13 mouse cellular contexts compared by ENCODE assay signal in the genomic region with DNA sequence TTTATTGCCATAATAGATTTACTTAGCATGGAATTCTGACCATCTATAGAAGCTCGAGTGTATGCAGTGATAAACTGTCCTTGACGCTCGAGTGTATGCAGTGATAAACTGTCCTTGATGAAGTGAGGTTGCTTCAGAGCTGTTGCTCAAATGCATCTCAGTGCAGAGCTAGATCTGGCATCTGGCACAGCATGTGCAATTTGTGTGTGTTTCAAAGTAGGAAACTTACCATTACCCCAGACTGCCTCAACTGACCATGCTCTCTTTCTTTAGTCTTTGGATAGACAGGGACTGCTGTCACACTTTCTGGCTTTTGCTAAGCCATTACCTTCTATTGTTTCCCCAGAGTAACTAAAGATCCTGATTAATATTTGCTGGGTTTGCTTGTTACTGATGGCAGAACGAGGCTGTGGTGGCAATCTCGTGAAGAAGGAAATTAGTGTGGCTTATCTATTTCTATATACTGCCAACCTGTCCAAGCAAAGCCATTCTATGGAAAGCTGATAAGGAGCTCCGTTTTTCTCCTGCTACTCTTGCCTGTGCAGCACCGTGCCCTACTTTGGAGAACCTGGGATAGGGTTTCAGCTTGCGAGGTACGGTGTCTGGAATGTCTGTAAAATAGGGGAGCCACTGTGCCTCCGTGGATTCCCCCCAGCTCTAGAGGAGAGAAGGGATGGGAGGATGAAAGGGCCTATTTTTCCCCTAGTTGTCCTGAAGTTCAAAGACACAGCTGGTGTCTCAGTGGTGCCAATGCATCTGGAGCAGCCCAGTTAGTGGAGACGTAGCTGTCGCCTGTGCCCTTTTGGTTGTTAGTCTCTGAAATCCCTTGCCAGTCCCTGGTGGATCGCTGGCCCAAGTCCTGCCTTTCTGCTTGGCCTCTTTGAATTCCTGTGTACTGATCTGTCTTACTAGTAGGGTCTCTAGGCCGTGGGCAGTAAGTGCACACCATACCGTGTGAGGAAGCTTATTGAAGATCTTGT. TPM values are rescaled to one million over a fixed set of nuclear protein-coding genes. Genes with fewer than 3 reads are reported as not detected.
DNase-seq lines count a peak whose midpoint lies in the region; ATAC-seq and TF ChIP-seq lines count a peak whose summit lies in the region.
"Had no signal": no experiment of that assay in that cellular context is flagged by ENCODE, and none has a peak within 500 bp of the region (broad histone marks: within the 10 kb centered on the region; RNA-seq: fewer than 3 reads in every experiment).

No protein-coding gene starts in this region.

- no peak overlapping the region for H3K9ac ChIP-seq in heart, embryonic 12.5 days
- H3K9ac ChIP-seq in liver, embryonic 15.5 days: no peak overlapping the region
- no peak overlapping the region for H3K9ac ChIP-seq in liver, embryonic 12.5 days
- H3K9ac ChIP-seq in MEL (ENCODE audit: control insufficient read depth, low read depth, low read length, poor library complexity, severe bottlenecking): no peak overlapping the region
- H3K9ac ChIP-seq: embryonic facial prominence, embryonic 15.5 days; limb, embryonic 15.5 days had no signal

- peak; percentile 50 to 57; a peak in 1 of 4 replicates for TF ChIP-seq EP300 in MEL (IDR thresholded peaks at IDR 0.05; ENCODE audit: low read depth in 1 of 2, low read length in 2 of 2)

- no peaks in the 10 kb centered on the region; the same call in 1 of the 2 replicates for H3K79me2 ChIP-seq in MEL (ENCODE audit: control insufficient read depth, insufficient read depth, low read length, poor library complexity)

- H3K4me2 ChIP-seq in heart, embryonic 12.5 days: no peak overlapping the region
- no peak overlapping the region for H3K4me2 ChIP-seq in liver, embryonic 15.5 days
- H3K4me2 ChIP-seq in liver, embryonic 12.5 days: no peak overlapping the region
- H3K4me2 ChIP-seq: embryonic facial prominence, embryonic 15.5 days; limb, embryonic 15.5 days had no signal

- no peaks in the 10 kb centered on the region for H3K27me3 ChIP-seq in heart, embryonic 12.5 days (replicated peaks)
- H3K27me3 ChIP-seq in liver, embryonic 15.5 days: no peaks in the 10 kb centered on the region
- no peaks in the 10 kb centered on the region for H3K27me3 ChIP-seq in liver, embryonic 12.5 days (replicated peaks)
- H3K27me3 ChIP-seq in MEL (ENCODE audit: control insufficient read depth in 1 of 2, insufficient read depth in 2 of 2, low read length in 2 of 2): no peaks in the 10 kb centered on the region
- H3K27me3 ChIP-seq: embryonic facial prominence, embryonic 15.5 days; limb, embryonic 15.5 days had no signal

- H3K9me3 ChIP-seq in heart, embryonic 12.5 days (replicated peaks): no peaks in the 10 kb centered on the region
- no peaks in the 10 kb centered on the region for H3K9me3 ChIP-seq in liver, embryonic 15.5 days (replicated peaks)
- no peaks in the 10 kb centered on the region for H3K9me3 ChIP-seq in liver, embryonic 12.5 days (replicated peaks)
- H3K9me3 ChIP-seq in MEL (replicated peaks; ENCODE audit: insufficient read depth, low read length): no peaks in the 10 kb centered on the region
- H3K9me3 ChIP-seq: embryonic facial prominence, embryonic 15.5 days; limb, embryonic 15.5 days had no signal

- no peak for ATAC-seq in heart, embryonic 12.5 days (ENCODE audit: insufficient number of reproducible peaks, low FRiP score)
- no peak for ATAC-seq in liver, embryonic 15.5 days (ENCODE audit: insufficient read depth)
- ATAC-seq in liver, embryonic 12.5 days: no peak
- peak; percentile 39; the same call in 1 of the 2 replicates for ATAC-seq in megakaryocyte-erythroid progenitor cell, adult 5-6 weeks (replicated peaks; ENCODE audit: low FRiP score, low TSS enrichment, poor library complexity, severe bottlenecking)
- ATAC-seq: forebrain, embryonic 14.5 days had no signal

- TF ChIP-seq RAD21 in MEL (IDR thresholded peaks at IDR 0.05; ENCODE audit: low read depth, low read length): no peak

- no peak overlapping the region for H3K4me3 ChIP-seq in heart, embryonic 12.5 days
- H3K4me3 ChIP-seq in liver, embryonic 15.5 days (replicated peaks): no peak overlapping the region
- H3K4me3 ChIP-seq in liver, embryonic 12.5 days: no peak overlapping the region
- no peak overlapping the region for H3K4me3 ChIP-seq in MEL (ENCODE audit: control insufficient read depth in 1 of 2, insufficient read depth in 1 of 2, low read depth in 2 of 2, low read length in 2 of 2)
- H3K4me3 ChIP-seq: embryonic facial prominence, embryonic 15.5 days; limb, embryonic 15.5 days had no signal

- 48% methylated on average over 15 of the region's 15 CpGs for WGBS in heart, embryonic 12.5 days
- 43% methylated on average over 15 of the region's 15 CpGs for WGBS in liver, embryonic 15.5 days (ENCODE audit: insufficient replicate concordance)
- 51% methylated on average over 15 of the region's 15 CpGs for WGBS in liver, embryonic 12.5 days (ENCODE audit: insufficient replicate concordance)

- DNase-seq in heart, adult 11 months: peak; percentile 70
- DNase-seq in MEL (ENCODE audit: low read depth, low spot score) (peak; percentile 22), adipocyte (ENCODE audit: low spot score) (no peak)
- no peak for DNase-seq in neural tube, embryonic 10.5 days (ENCODE audit: extremely low spot score, low spot score)
- DNase-seq: adrenal gland, postnatal 10 days; cerebellum, postnatal 36 days had no signal

- H3K27ac ChIP-seq in heart, embryonic 12.5 days (ENCODE audit: poor library complexity, severe bottlenecking): no peak overlapping the region
- H3K27ac ChIP-seq in liver, embryonic 15.5 days (replicated peaks): 0 out of 2 replicates have a peak overlapping the region, but pooled peaks have one; percentile 11
- H3K27ac ChIP-seq in liver, embryonic 12.5 days: no peak overlapping the region
- no peak overlapping the region for H3K27ac ChIP-seq in MEL (ENCODE audit: control insufficient read depth, low read depth, low read length)
- H3K27ac ChIP-seq: embryonic facial prominence, embryonic 15.5 days; limb, embryonic 15.5 days had no signal

- H3K36me3 ChIP-seq in heart, embryonic 12.5 days: no peaks in the 10 kb centered on the region
- no peaks in the 10 kb centered on the region for H3K36me3 ChIP-seq in liver, embryonic 15.5 days (replicated peaks)
- no peaks in the 10 kb centered on the region for H3K36me3 ChIP-seq in liver, embryonic 12.5 days
- peaks cover 0 to 22% of the 10 kb centered on the region in 2 experiments; a peak in 2 of 4 replicates for H3K36me3 ChIP-seq in MEL (ENCODE audit: control insufficient read depth in 1 of 2, insufficient read depth in 2 of 2, low read length in 2 of 2)
- H3K36me3 ChIP-seq: embryonic facial prominence, embryonic 15.5 days; limb, embryonic 15.5 days had no signal

- no peak for TF ChIP-seq POLR2A in MEL (IDR thresholded peaks at IDR 0.05; ENCODE audit: control insufficient read depth in 1 of 2, insufficient read depth in 1 of 2, low read depth in 1 of 2, low read length in 2 of 2, poor library complexity in 1 of 2)

- peaks cover 49% of the 10 kb centered on the region for H3K4me1 ChIP-seq in heart, embryonic 12.5 days (replicated peaks)
- peaks cover 68% of the 10 kb centered on the region for H3K4me1 ChIP-seq in liver, embryonic 15.5 days (replicated peaks)
- peaks cover 84% of the 10 kb centered on the region for H3K4me1 ChIP-seq in liver, embryonic 12.5 days
- peaks cover 20 to 28% of the 10 kb centered on the region in 2 experiments for H3K4me1 ChIP-seq in MEL (ENCODE audit: control insufficient read depth in 1 of 2, insufficient read depth in 2 of 2, low read length in 2 of 2)

- no peak for TF ChIP-seq CTCF in MEL (IDR thresholded peaks at IDR 0.05 in 2 of 3, conservative IDR thresholded peaks at IDR 0.05 in 1 of 3; ENCODE audit: control insufficient read depth in 1 of 3, insufficient read depth in 1 of 3, low read depth in 2 of 3, low read length in 3 of 3, poor library complexity in 1 of 3, severe bottlenecking in 1 of 3)

TF ChIP-seq in MEL, 35 proteins besides CTCF, POLR2A, EP300 and RAD21:
- peak; percentile 24; the same call in 1 of the 2 replicates for TF ChIP-seq ETS1 (IDR thresholded peaks at IDR 0.05; ENCODE audit: low read depth, low read length)
- no peak for TF ChIP-seq USF2 (IDR thresholded peaks at IDR 0.05; ENCODE audit: borderline replicate concordance in 1 of 2, insufficient read depth in 1 of 2, low read depth in 1 of 2, low read length in 2 of 2)
- no peak for TF ChIP-seq TBP (IDR thresholded peaks at IDR 0.05; ENCODE audit: low read depth, low read length)
- peak; percentile 65; the same call in 1 of the 2 replicates for TF ChIP-seq RCOR1 (IDR thresholded peaks at IDR 0.05; ENCODE audit: low read depth, low read length)
- TF ChIP-seq ZC3H11A (IDR thresholded peaks at IDR 0.05; ENCODE audit: low read depth, low read length): no peak
- peak; percentile 38; the same call in 1 of the 2 replicates for TF ChIP-seq SIN3A (IDR thresholded peaks at IDR 0.05; ENCODE audit: low read length)
- peak; percentile 71 for TF ChIP-seq GATA1 (IDR thresholded peaks at IDR 0.05; ENCODE audit: low read depth, low read length)

RNA-seq across cellular contexts. Expression of gene Rnf43, which starts 25.0 kb away (rescaled TPM):
- polyA plus RNA-seq in heart, embryonic 12.5 days (2016; fragmentation: Nextera tagmentation; extraction: Ambion mirVana): 1.4 and 1.9 TPM in 2 replicates
- polyA plus RNA-seq in liver, embryonic 15.5 days (2015; fragmentation: Nextera tagmentation; extraction: Ambion mirVana): 5.0 and 5.6 TPM in 2 replicates
- polyA plus RNA-seq in liver, embryonic 12.5 days (2016; fragmentation: Nextera tagmentation; extraction: Ambion mirVana): 5.3 and 6.9 TPM in 2 replicates
- 12.9 and 17.3 TPM in 2 replicates for total RNA-seq in MEL (2012; rRNA removed)
- polyA plus RNA-seq in MEL (2012; ENCODE audit: insufficient read depth in 1 of 2, insufficient read length in 2 of 2, low read depth in 1 of 2, low replicate concordance in 2 of 2, missing spikeins in 1 of 2): 10 to 100 TPM in 1 of 2 experiments, not detected in 1; 14.6 TPM
- total RNA-seq in megakaryocyte-erythroid progenitor cell, adult 5-6 weeks (2014; fragmentation: Nextera tagmentation): 4.2 and 7.0 TPM in 2 replicates
- total RNA-seq in megakaryocyte-erythroid progenitor cell, adult 5-6 weeks (2017): 1.4 and 3.1 TPM in 2 replicates

RNA-seq across cellular contexts. Expression of gene Supt4a, which starts 49.8 kb away (rescaled TPM):
- 99.6 and 101 TPM in 2 replicates for polyA plus RNA-seq in heart, embryonic 12.5 days (2016; fragmentation: Nextera tagmentation; extraction: Ambion mirVana)
- polyA plus RNA-seq in liver, embryonic 15.5 days (2015; fragmentation: Nextera tagmentation; extraction: Ambion mirVana): 177 and 195 TPM in 2 replicates
- polyA plus RNA-seq in liver, embryonic 12.5 days (2016; fragmentation: Nextera tagmentation; extraction: Ambion mirVana): 207 and 209 TPM in 2 replicates
- total RNA-seq in MEL (2012; rRNA removed): 301 and 332 TPM in 2 replicates
- polyA plus RNA-seq in MEL (2012; ENCODE audit: insufficient read depth in 1 of 2, insufficient read length in 2 of 2, low read depth in 1 of 2, low replicate concordance in 2 of 2, missing spikeins in 1 of 2): 100 to 1,000 TPM in 1 of 2 experiments, not detected in 1; 223 TPM
- total RNA-seq in megakaryocyte-erythroid progenitor cell, adult 5-6 weeks (2014; fragmentation: Nextera tagmentation): 146 and 192 TPM in 2 replicates
- total RNA-seq in megakaryocyte-erythroid progenitor cell, adult 5-6 weeks (2017): 55.2 and 75.2 TPM in 2 replicates

Comparison
In these comparisons a context has a peak if more than half of its experiments do, and no peak if none do; other contexts are left out.
1. DNase-seq: peak in heart, adult 11 months (single experiment) and MEL (single experiment); none in neural tube, embryonic 10.5 days (single experiment) and adipocyte (single experiment).